Comparison of ENCODE assay signal across 9 mouse cellular contexts in genomic region chr14:47921811-47922277, GRCm38 (mm10).
A peak's percentile ranks its signal among the peaks of the same experiment; 100 is the strongest.
DNase-seq lines count a peak whose midpoint lies in the region; ATAC-seq lines count a peak whose summit lies in the region.
"Had no signal": no experiment of that assay in that cellular context is flagged by ENCODE, and none has a peak within 500 bp of the region (broad histone marks: within the 10 kb centered on the region; RNA-seq: fewer than 3 reads in every experiment).

No protein-coding gene starts in this region.

- 0 out of 2 replicates have a peak overlapping the region, but pooled peaks have one; percentile 30 for H3K27ac ChIP-seq in hindbrain, embryonic 11.5 days (ENCODE audit: low read depth, low read length)
- H3K27ac ChIP-seq: macrophage had no signal

- no peak overlapping the region for H3K4me3 ChIP-seq in hindbrain, embryonic 11.5 days (ENCODE audit: low read depth, low read length)

- WGBS in hindbrain, embryonic 11.5 days: 43% methylated on average over 10 of the region's 10 CpGs

- no peak overlapping the region for H3K9ac ChIP-seq in hindbrain, embryonic 11.5 days (ENCODE audit: low read depth, low read length)

- no peaks in the 10 kb centered on the region for H3K27me3 ChIP-seq in hindbrain, embryonic 11.5 days (ENCODE audit: control insufficient read depth, insufficient read depth, low read length)

- H3K9me3 ChIP-seq in hindbrain, embryonic 11.5 days (ENCODE audit: control insufficient read depth, low read length): no peaks in the 10 kb centered on the region

- H3K4me1 ChIP-seq in hindbrain, embryonic 11.5 days (replicated peaks; ENCODE audit: control insufficient read depth, insufficient read depth, low read length): no peaks in the 10 kb centered on the region

- no peak overlapping the region for H3K4me2 ChIP-seq in hindbrain, embryonic 11.5 days (replicated peaks; ENCODE audit: low read depth, low read length)

- ATAC-seq in hindbrain, embryonic 11.5 days (ENCODE audit: low FRiP score): no peak
- no peak for ATAC-seq in erythroid progenitor cell, adult 5-6 weeks (replicated peaks; ENCODE audit: low FRiP score, poor library complexity, severe bottlenecking)

- no peaks in the 10 kb centered on the region for H3K36me3 ChIP-seq in hindbrain, embryonic 11.5 days (ENCODE audit: control insufficient read depth, insufficient read depth, low read length)

- DNase-seq in embryo, embryonic 11 days: peak; percentile 37
- no peak for DNase-seq in embryo, embryonic 9.5 days (ENCODE audit: extremely low spot score)
- peak; percentile 14 for DNase-seq in cerebellum, adult 9-11 months
- DNase-seq in hindbrain, embryonic 11.5 days (ENCODE audit: low spot score): no peak
- DNase-seq in kidney, postnatal 4 days: peak; percentile 55 to 72
- DNase-seq in urinary bladder, postnatal 36 days (ENCODE audit: low spot score in 2 of 2): no peak
- DNase-seq in layer of hippocampus, postnatal 14 days (ENCODE audit: low spot score in 2 of 2): no peak

Comparison
In these comparisons a context has a peak if more than half of its experiments do, and no peak if none do; other contexts are left out.
1. DNase-seq: peak in embryo, embryonic 11 days (single experiment), cerebellum, adult 9-11 months (single experiment) and kidney, postnatal 4 days (2 of 2); none in embryo, embryonic 9.5 days (single experiment), hindbrain, embryonic 11.5 days (single experiment), urinary bladder, postnatal 36 days (0 of 2) and layer of hippocampus, postnatal 14 days (0 of 2).